Mouse (Mus musculus) neural tube, embryonic 12.5 days (tissue): ENCODE measurements around the gene Daxx. TPM values are rescaled to one million over a fixed set of nuclear protein-coding genes. Genes with fewer than 3 reads are reported as not detected.
"Not testable (repeated sequence)": the region's sequence is repeated elsewhere in the genome, so short reads cannot be mapped to it uniquely, and the experiment has no call there.

Source experiments
- ATAC-seq: fragments of 200-750 bp; cut with Nextera tagmentation; 2 replicates; pipeline ENCODE4 v1.8.0; 2017; ENCODE audit warnings: low read depth, mild to moderate bottlenecking, moderate TSS enrichment, moderate library complexity; ENCODE audit not compliant: low FRiP score
- H3K27ac ChIP-seq: fragments of 300-500 bp; sonication (generic); 2 replicates; pipeline ENCODE4 v1.5.1; 2016
- H3K27me3 ChIP-seq: fragments of 300-500 bp; sonication (generic); replicated peaks from 2 replicates; pipeline ENCODE4 v1.6.1; 2016; ENCODE audit warnings: mild to moderate bottlenecking
- H3K36me3 ChIP-seq: fragments of 300-500 bp; sonication (generic); 2 replicates; pipeline ENCODE4 v1.6.1; 2016; ENCODE audit warnings: mild to moderate bottlenecking
- H3K4me1 ChIP-seq: fragments of 300-500 bp; sonication (generic); 2 replicates; pipeline ENCODE4 v1.6.1; 2016
- H3K4me2 ChIP-seq: fragments of 300-500 bp; sonication (generic); replicated peaks from 2 replicates; pipeline ENCODE4 v1.6.1; 2016; ENCODE audit warnings: mild to moderate bottlenecking
- H3K4me3 ChIP-seq: fragments of 300-500 bp; sonication (generic); 2 replicates; pipeline ENCODE4 v1.5.1; 2016
- H3K9ac ChIP-seq: fragments of 300-500 bp; sonication (generic); 2 replicates; pipeline ENCODE4 v1.6.1; 2016; ENCODE audit warnings: mild to moderate bottlenecking
- H3K9me3 ChIP-seq: fragments of 300-500 bp; sonication (generic); 2 replicates; pipeline ENCODE4 v1.6.1; 2016; ENCODE audit warnings: mild to moderate bottlenecking
- WGBS: fragments of 180-500 bp; shearing (Covaris S2); methylation state at CpG from one replicate; pipeline ENCODE4 v1.1.7; 2016; 5-methylcytosine and 5-hydroxymethylcytosine counted together
- polyA plus RNA-seq: library from polyadenylated mRNA; unstranded; fragments of >200 nt; fragmentation: Nextera tagmentation; extraction: Ambion mirVana; gene quantifications from 2 replicates; pipeline ENCODE4 v1.2.1, GENCODE M21; 2016

Daxx gene
- polyA plus RNA-seq, 1 experiment from 2014 or later = 60.3 TPM

- H3K36me3 ChIP-seq = no peaks in the 10 kb centered on the region
- no peak overlapping the region for H3K4me2 ChIP-seq
- H3K4me1 ChIP-seq = peaks cover 7% of the 10 kb centered on the region
- WGBS = 20% methylated on average over 7 of the region's 7 CpGs
- no peaks in the 10 kb centered on the region for H3K9me3 ChIP-seq
- no peak for ATAC-seq
- H3K4me3 ChIP-seq = no peak overlapping the region
- H3K9ac ChIP-seq = no peak overlapping the region
- no peak overlapping the region for H3K27ac ChIP-seq
- H3K27me3 ChIP-seq = no peaks in the 10 kb centered on the region
These were observed 16.8 kb upstream of the Daxx start for GRCm38 (mm10) chr17:33892429-33892828.

DNA sequence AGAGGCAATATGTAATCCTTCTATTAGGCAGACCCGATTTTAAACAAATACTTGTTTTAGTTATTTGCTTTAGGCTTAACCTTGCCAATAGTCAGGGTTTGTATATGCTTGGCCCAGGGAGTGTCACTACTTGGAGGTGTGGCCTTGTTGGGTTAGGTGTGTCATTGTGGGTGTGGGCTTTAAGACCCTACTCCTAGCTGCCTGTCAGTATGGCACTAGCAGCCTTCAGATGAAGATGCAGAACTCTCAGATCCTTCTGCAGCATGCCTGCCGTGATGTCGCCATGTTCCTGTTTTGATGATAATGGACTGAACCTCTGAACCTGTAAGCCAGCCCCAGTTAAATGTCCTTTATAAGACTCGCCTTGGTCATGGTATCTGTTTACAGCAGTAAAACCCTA is 16.2 kb upstream of the Daxx start:
- H3K9me3 ChIP-seq, H3K4me1 ChIP-seq, H3K27me3 ChIP-seq, H3K27ac ChIP-seq, H3K9ac ChIP-seq, H3K36me3 ChIP-seq, H3K4me2 ChIP-seq, ATAC-seq, H3K4me3 ChIP-seq: not testable (repeated sequence)
- WGBS = 79% methylated on average over 4 of the region's 4 CpGs

- Histone ChIP-seq H3K27me3 (no peaks in the 10 kb centered on the region), H3K27ac (no peak overlapping the region), H3K4me2 (no peak overlapping the region), H3K4me1 (no peaks in the 10 kb centered on the region), H3K9me3 (no peaks in the 10 kb centered on the region), H3K36me3 (no peaks in the 10 kb centered on the region), H3K9ac (no peak overlapping the region), H3K4me3 (no peak overlapping the region)
- ATAC-seq = no peak
- 44% methylated on average over 6 of the region's 6 CpGs for WGBS
These were observed 12.0 kb upstream of the Daxx start for GRCm38 (mm10) chr17:33897114-33897794.

DNA sequence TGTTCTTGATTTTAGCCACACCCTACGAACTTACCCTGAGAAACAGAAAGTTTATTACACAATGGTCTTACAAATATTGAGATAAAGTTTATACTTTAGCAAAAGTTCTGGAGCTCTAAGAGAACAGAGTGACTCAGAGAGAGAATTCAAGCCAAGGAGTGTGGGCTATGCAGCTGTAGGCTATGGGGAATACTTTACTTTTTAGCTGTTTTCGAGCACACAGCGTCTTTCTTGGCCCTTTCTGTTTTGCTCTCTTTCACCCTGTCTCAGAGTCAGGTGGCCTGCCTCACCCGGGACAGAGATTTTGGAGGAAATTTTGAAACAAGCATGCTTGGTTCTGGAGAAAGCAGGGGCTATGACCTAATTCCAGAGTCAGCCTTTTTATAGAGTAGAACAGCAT is 11.0 kb upstream of the Daxx start:
- WGBS = 91% methylated on average over 4 of the region's 4 CpGs
- ATAC-seq, H3K27me3 ChIP-seq: not testable (repeated sequence)

GRCm38 (mm10) chr17:33899642-33900041 is 9.6 kb upstream of the Daxx start:
- no peak for ATAC-seq

More for the DNA sequence above, 11.0 kb upstream of the Daxx start:
- not testable (repeated sequence) for H3K4me3 ChIP-seq, H3K4me1 ChIP-seq, H3K4me2 ChIP-seq, H3K9me3 ChIP-seq, H3K9ac ChIP-seq, H3K27ac ChIP-seq, H3K36me3 ChIP-seq

DNA sequence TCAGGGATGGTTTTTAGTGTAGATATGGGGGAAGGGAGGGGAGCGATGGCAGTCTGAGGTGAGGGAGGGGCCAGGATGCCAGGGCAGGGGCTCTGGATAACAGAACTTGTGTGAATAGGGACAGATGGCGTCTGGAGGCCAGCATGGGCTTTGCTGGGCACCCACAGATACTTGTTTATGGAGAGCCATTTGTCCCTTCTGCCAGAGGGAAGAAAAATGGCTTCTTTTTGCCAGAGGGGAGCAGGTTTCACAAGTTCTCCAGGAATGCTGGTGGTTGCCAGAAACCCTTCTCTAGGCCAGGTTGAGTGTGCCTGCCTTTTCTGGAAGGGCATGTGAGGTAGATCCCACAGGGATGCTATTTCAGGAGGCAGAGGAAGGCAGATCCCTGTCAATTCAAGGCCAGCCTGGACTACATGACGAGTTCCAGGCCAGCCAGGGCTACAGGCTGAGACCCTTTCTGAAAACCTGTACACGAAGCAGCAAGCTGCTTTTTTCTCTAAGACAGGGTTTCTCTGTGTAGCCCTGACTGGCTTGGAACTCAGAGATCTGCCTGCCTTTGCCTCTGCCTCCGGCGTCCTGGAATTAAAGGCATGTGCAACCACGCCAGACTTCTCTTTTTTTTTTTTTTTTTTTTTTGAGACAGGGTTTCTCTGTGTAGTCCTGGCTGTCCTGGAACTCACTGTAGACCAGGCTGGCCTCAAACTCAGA is 8.8 kb upstream of the Daxx start:
- no peaks in the 10 kb centered on the region for H3K4me1 ChIP-seq

More at GRCm38 (mm10) chr17:33899642-33900041, 9.6 kb upstream of the Daxx start:
- Histone ChIP-seq H3K9ac (no peak overlapping the region), H3K9me3 (no peaks in the 10 kb centered on the region), H3K27ac (no peak overlapping the region), H3K4me3 (no peak overlapping the region), H3K4me1 (no peaks in the 10 kb centered on the region), H3K27me3 (no peaks in the 10 kb centered on the region), H3K36me3 (no peaks in the 10 kb centered on the region), H3K4me2 (no peak overlapping the region)
- 88% methylated on average over 4 of the region's 4 CpGs for WGBS

DNA sequence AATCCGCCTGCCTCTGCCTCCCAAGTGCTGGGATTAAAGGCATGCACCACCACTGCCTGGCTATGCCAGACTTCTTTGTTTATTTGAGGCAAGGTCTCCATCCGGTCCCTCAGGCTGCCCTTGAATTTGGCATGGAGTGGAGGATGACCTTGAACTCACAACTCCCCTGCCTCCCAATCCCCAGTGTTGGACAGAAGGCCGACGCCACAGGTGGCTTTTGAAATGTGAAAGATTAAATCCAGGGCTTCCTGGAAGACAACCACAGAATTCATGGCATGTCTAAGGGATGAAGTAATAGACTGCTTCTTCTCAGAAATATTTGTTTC is 8.3 kb upstream of the Daxx start:
- Histone ChIP-seq H3K4me3 (no peak overlapping the region), H3K4me2 (no peak overlapping the region), H3K4me1 (no peaks in the 10 kb centered on the region), H3K9ac (no peak overlapping the region), H3K27ac (no peak overlapping the region), H3K36me3 (no peaks in the 10 kb centered on the region), H3K27me3 (no peaks in the 10 kb centered on the region), H3K9me3 (no peaks in the 10 kb centered on the region)
- ATAC-seq = no peak
- WGBS = 90% methylated on average over 4 of the region's 4 CpGs

More for the DNA sequence above, 8.8 kb upstream of the Daxx start:
- Histone ChIP-seq H3K27ac (no peak overlapping the region), H3K4me2 (no peak overlapping the region), H3K9ac (no peak overlapping the region), H3K27me3 (no peaks in the 10 kb centered on the region), H3K36me3 (no peaks in the 10 kb centered on the region), H3K4me3 (no peak overlapping the region), H3K9me3 (no peaks in the 10 kb centered on the region)
- 76% methylated on average over 7 of the region's 7 CpGs for WGBS
- no peak for ATAC-seq

DNA sequence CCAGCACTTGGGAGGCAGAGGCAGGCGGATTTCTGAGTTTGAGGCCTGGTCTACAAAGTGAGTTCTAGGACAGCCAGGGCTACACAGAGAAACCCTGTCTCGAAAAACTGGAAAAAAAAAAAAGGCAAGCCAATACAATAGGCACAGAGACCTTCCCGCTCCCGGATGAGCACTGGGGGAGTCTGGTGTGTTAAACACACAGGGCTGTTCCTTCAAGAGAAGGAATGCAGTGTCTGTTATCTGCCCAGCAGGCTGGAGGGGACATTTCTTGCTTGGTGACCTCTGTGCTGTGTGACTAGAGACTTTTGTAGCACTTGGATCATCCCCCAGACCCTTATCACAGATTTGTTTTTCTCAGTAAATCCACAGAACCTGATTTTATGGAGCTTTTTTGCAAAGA is 7.6 kb upstream of the Daxx start:
- Histone ChIP-seq H3K4me2 (no peak overlapping the region), H3K9ac (no peak overlapping the region), H3K27ac (no peak overlapping the region), H3K4me3 (no peak overlapping the region), H3K9me3 (no peaks in the 10 kb centered on the region), H3K36me3 (no peaks in the 10 kb centered on the region), H3K27me3 (no peaks in the 10 kb centered on the region), H3K4me1 (no peaks in the 10 kb centered on the region)
- 54% methylated on average over 4 of the region's 4 CpGs for WGBS
- ATAC-seq = no peak

DNA sequence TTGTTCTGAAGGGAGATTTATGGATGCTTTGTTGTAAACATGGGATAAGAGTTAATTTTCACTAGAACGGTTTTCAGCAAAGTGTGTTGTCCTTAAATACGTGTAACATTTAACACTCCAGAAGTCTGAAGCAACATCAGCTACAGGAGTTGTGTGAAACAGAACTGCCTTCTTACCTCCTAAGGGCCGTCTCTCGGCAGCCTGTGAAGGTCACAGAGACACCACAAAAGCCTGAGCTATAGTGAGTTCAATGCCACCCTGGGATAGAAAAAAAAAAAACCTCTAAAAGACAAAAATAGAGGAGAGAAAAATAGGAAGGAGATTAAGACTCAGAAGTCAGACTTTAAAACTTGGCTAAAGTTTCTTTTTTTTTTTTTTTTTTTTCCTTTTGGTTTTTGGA is 7.1 kb upstream of the Daxx start:
- WGBS = 46% methylated on average over 4 of the region's 4 CpGs
- Histone ChIP-seq H3K9me3 (no peaks in the 10 kb centered on the region), H3K9ac (no peak overlapping the region), H3K27ac (no peak overlapping the region), H3K27me3 (no peaks in the 10 kb centered on the region), H3K4me1 (no peaks in the 10 kb centered on the region), H3K4me2 (no peak overlapping the region), H3K36me3 (no peaks in the 10 kb centered on the region), H3K4me3 (no peak overlapping the region)
- ATAC-seq = no peak

DNA sequence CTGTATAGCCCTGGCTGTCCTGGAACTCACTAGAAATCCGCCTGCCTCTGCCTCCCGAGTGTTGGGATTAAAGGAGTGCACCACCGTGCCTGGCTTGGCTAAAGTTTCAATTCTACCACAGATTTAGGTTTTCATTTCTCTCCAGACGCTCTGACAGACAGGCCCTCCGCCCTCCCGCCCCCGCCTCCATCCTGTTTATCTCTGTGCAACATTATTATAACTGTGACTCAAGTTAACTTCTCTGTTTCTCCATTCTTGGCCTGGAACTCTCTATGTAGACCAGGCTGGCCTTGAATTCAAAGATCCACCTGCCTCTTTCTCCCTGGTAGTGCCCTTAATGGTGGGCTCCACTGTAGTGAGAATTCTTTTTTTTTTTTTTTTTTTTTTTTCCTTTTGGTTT is 6.7 kb upstream of the Daxx start:
- Histone ChIP-seq H3K9ac (no peak overlapping the region), H3K4me2 (no peak overlapping the region), H3K4me3 (no peak overlapping the region), H3K9me3 (no peaks in the 10 kb centered on the region), H3K36me3 (no peaks in the 10 kb centered on the region), H3K27ac (no peak overlapping the region), H3K4me1 (no peaks in the 10 kb centered on the region), H3K27me3 (no peaks in the 10 kb centered on the region)
- ATAC-seq = no peak
- 87% methylated on average over 7 of the region's 7 CpGs for WGBS

GRCm38 (mm10) chr17:33903911-33904651 is 5.1 kb upstream of the Daxx start:
- H3K9me3 ChIP-seq, H3K27me3 ChIP-seq, H3K4me2 ChIP-seq, H3K9ac ChIP-seq, H3K27ac ChIP-seq, ATAC-seq, H3K36me3 ChIP-seq, H3K4me3 ChIP-seq: not testable (repeated sequence)
- peaks cover 11% of the 10 kb centered on the region for H3K4me1 ChIP-seq
- WGBS = 67% methylated on average over 6 of the region's 6 CpGs

GRCm38 (mm10) chr17:33904835-33905234 is 4.4 kb upstream of the Daxx start, which contains the start of gene Platr17:
Gene Platr17, plus strand, starts transcription at chr17:33905135.
- not testable (repeated sequence) for H3K4me3 ChIP-seq, H3K27ac ChIP-seq, H3K27me3 ChIP-seq, H3K9ac ChIP-seq, H3K36me3 ChIP-seq, H3K9me3 ChIP-seq, H3K4me2 ChIP-seq, ATAC-seq
- peaks cover 13% of the 10 kb centered on the region for H3K4me1 ChIP-seq
- WGBS = 23% methylated on average over 3 of the region's 4 CpGs
